Mouse (Mus musculus) cerebellum, postnatal 25 days (tissue): ENCODE results near the gene Tbc1d14.
A peak's percentile ranks its signal among the peaks of the same experiment; 100 is the strongest.

Experiments used
- DNase-seq, 2 experiments: peaks; one replicate each; pipeline ENCODE4 v3.0.0; 2021; ENCODE audit warnings: mixed read lengths in 2 of 2

The Tbc1d14 gene

GRCm38 (mm10) chr5:36553056-36553606 is 39.9 kb downstream of the Tbc1d14 start:
- no peak for DNase-seq

GRCm38 (mm10) chr5:36552391-36552790 is 40.7 kb downstream of the Tbc1d14 start:
- DNase-seq: peak; percentile 19 to 45

- DNase-seq: no peak
Observed at GRCm38 (mm10) chr5:36549243-36549642, 43.8 kb downstream of the Tbc1d14 start.

- no peak for DNase-seq
Observed at GRCm38 (mm10) chr5:36544765-36545164, 48.3 kb downstream of the Tbc1d14 start.

- no peak for DNase-seq
Observed at GRCm38 (mm10) chr5:36540928-36541327, 52.1 kb downstream of the Tbc1d14 start.

GRCm38 (mm10) chr5:36538576-36539187 is 54.4 kb downstream of the Tbc1d14 start:
- DNase-seq: peak; percentile 54 to 75

- no peak for DNase-seq
Observed at GRCm38 (mm10) chr5:36536424-36536823, 56.7 kb downstream of the Tbc1d14 start.

GRCm38 (mm10) chr5:36535438-36536176 is 57.5 kb downstream of the Tbc1d14 start:
- no peak for DNase-seq

GRCm38 (mm10) chr5:36534455-36535030 is 58.5 kb downstream of the Tbc1d14 start:
- DNase-seq: no peak

GRCm38 (mm10) chr5:36530129-36530751 is 62.8 kb downstream of the Tbc1d14 start:
- peak; percentile 95 to 96 for DNase-seq

- no peak for DNase-seq
Observed at GRCm38 (mm10) chr5:36529698-36530097, 63.4 kb downstream of the Tbc1d14 start.

GRCm38 (mm10) chr5:36526921-36527320 is 66.2 kb downstream of the Tbc1d14 start:
- DNase-seq: no peak

GRCm38 (mm10) chr5:36526274-36526673 is 66.8 kb downstream of the Tbc1d14 start:
- DNase-seq: no peak

GRCm38 (mm10) chr5:36525216-36525615 is 67.9 kb downstream of the Tbc1d14 start:
- no peak for DNase-seq

GRCm38 (mm10) chr5:36523219-36523703 is 69.8 kb downstream of the Tbc1d14 start:
- no peak for DNase-seq

GRCm38 (mm10) chr5:36522782-36523181 is 70.3 kb downstream of the Tbc1d14 start:
- DNase-seq: peak in 1 of 2 experiments; percentile 23

- no peak for DNase-seq
Observed at GRCm38 (mm10) chr5:36519751-36520150, 73.3 kb downstream of the Tbc1d14 start.

GRCm38 (mm10) chr5:36517596-36517995 is 75.5 kb downstream of the Tbc1d14 start:
- peak; percentile 44 to 49 for DNase-seq

GRCm38 (mm10) chr5:36515558-36515957 is 77.5 kb downstream of the Tbc1d14 start:
- no peak for DNase-seq

- DNase-seq: no peak
Observed at GRCm38 (mm10) chr5:36515126-36515525, 78.0 kb downstream of the Tbc1d14 start.

GRCm38 (mm10) chr5:36510956-36511355 is 82.1 kb downstream of the Tbc1d14 start:
- no peak for DNase-seq

- no peak for DNase-seq
Observed at GRCm38 (mm10) chr5:36508351-36508750, 84.7 kb downstream of the Tbc1d14 start.

- no peak for DNase-seq
Observed at GRCm38 (mm10) chr5:36505643-36506042, 87.4 kb downstream of the Tbc1d14 start.
